Mouse (Mus musculus) midbrain, postnatal 0 days (tissue): ENCODE measurements at regions not wholly inside any gene's neighbourhood (a gene's known extent, or its start where the extent isn't known, plus 50 kb on each side); places are given as distances from the start of the nearest gene placed in this dataset.

Source experiments
- ATAC-seq: fragments of 200-750 bp; cut with Nextera tagmentation; 2 replicates; pipeline ENCODE4 v1.8.0; 2017; ENCODE audit warnings: moderate number of reproducible peaks, mild to moderate bottlenecking, moderate TSS enrichment, moderate library complexity; ENCODE audit not compliant: low FRiP score
- DNase-seq: peaks from one replicate; pipeline ENCODE4 v3.0.0-alpha.2; 2015; ENCODE audit warnings: low spot score
- H3K27ac ChIP-seq: fragments of 300-500 bp; sonication (generic); 2 replicates; pipeline ENCODE4 v1.5.1; 2014; ENCODE audit warnings: low read depth, mild to moderate bottlenecking, low read length, mixed read lengths
- H3K27me3 ChIP-seq: fragments of 300-500 bp; sonication (generic); 2 replicates; pipeline ENCODE4 v1.6.1; 2014; ENCODE audit warnings: low read length, control low read depth, mixed read lengths; ENCODE audit not compliant: insufficient read depth
- H3K36me3 ChIP-seq: fragments of 300-500 bp; sonication (generic); 2 replicates; pipeline ENCODE4 v1.6.1; 2014; ENCODE audit warnings: low read length, control low read depth, mixed read lengths; ENCODE audit not compliant: insufficient read depth
- H3K4me1 ChIP-seq: fragments of 300-500 bp; sonication (generic); 2 replicates; pipeline ENCODE4 v1.6.1; 2014; ENCODE audit warnings: mild to moderate bottlenecking, control low read depth, antibody characterized with exemption, low read length, mixed read lengths; ENCODE audit not compliant: insufficient read depth
- H3K4me2 ChIP-seq: fragments of 300-500 bp; sonication (generic); 2 replicates; pipeline ENCODE4 v1.6.1; 2014; ENCODE audit warnings: low read depth, mild to moderate bottlenecking, low read length, mixed read lengths; ENCODE audit not compliant: poor library complexity, severe bottlenecking
- H3K4me3 ChIP-seq: fragments of 300-500 bp; sonication (generic); 2 replicates; pipeline ENCODE4 v1.5.1; 2014; ENCODE audit warnings: low read depth, mild to moderate bottlenecking, low read length, moderate library complexity
- H3K9ac ChIP-seq: fragments of 300-500 bp; sonication (generic); replicated peaks from 2 replicates; pipeline ENCODE4 v1.6.1; 2014; ENCODE audit warnings: mild to moderate bottlenecking, low read length, moderate library complexity, mixed read lengths; ENCODE audit not compliant: poor library complexity, severe bottlenecking
- H3K9me3 ChIP-seq: fragments of 300-500 bp; sonication (generic); 2 replicates; pipeline ENCODE4 v1.6.1; 2016; ENCODE audit warnings: low read length, control low read depth
- CTCF ChIP-seq: IDR thresholded peaks from 2 replicates; pipeline ENCODE4 v1.5.1; 2016; ENCODE audit warnings: antibody characterized with exemption, mild to moderate bottlenecking
- WGBS: fragments of 180-500 bp; shearing (Covaris S2); extraction: QIAGEN DNeasy Blood & Tissue Kit; methylation state at CpG from one replicate; pipeline ENCODE4 v1.1.7; 2014; 5-methylcytosine and 5-hydroxymethylcytosine counted together

DNA sequence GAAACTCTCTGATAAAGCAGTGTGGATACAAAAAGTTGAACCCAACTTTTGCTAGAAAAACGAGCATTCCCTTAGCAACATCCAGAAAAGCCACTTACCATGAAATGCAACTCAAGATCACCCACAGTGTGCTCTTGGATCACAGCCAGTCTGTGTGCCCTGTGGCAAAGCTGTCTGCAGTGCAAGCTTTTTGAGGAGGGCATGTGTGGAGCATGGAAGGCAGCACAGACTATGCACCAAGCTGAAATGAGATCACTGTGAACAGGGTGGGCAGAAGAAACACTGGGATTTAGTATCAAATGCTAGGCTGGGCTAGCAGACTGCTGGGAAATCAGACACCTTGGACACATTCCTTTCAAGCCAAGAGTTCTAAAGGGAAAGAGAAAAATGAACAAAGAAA is 162.4 kb downstream of the Sim1 start:
- Histone ChIP-seq H3K9ac (no peak overlapping the region), H3K27me3 (no peaks in the 10 kb centered on the region), H3K4me3 (no peak overlapping the region), H3K27ac (no peak overlapping the region), H3K4me1 (no peaks in the 10 kb centered on the region), H3K4me2 (no peak overlapping the region), H3K9me3 (no peaks in the 10 kb centered on the region), H3K36me3 (no peaks in the 10 kb centered on the region)
- ATAC-seq (no peak), DNase-seq (peak; percentile 59)
- TF ChIP-seq CTCF, result no peak
- 42% methylated on average over 1 of the region's 1 CpGs for WGBS

DNA sequence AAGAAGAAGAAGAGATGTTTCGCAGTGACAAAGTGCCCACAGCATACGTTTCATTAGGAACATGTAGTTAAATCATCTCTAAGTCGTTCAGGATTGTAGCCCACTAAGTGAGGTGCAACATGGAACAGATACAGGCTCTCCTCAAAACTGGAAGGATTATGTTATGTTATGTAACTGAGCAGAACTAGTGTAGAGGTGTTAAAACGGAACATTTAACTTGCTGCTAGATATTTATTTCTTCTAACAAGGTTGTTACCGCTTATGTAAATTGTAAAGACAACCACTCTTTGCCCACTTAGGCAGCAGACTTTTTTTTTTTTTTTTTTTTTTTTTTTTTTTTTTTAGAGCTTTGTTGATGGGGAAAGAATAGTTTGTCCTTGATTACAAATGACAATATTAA is 163.8 kb downstream of the Sim1 start:
- H3K9ac ChIP-seq, result no peak overlapping the region
- no peak overlapping the region for H3K4me3 ChIP-seq
- TF ChIP-seq CTCF, result no peak
- H3K36me3 ChIP-seq, result no peaks in the 10 kb centered on the region
- ATAC-seq, result no peak
- 89% methylated on average over 5 of the region's 5 CpGs for WGBS
- no peak overlapping the region for H3K27ac ChIP-seq
- no peaks in the 10 kb centered on the region for H3K27me3 ChIP-seq
- no peaks in the 10 kb centered on the region for H3K4me1 ChIP-seq
- no peaks in the 10 kb centered on the region for H3K9me3 ChIP-seq
- no peak for DNase-seq
- H3K4me2 ChIP-seq, result no peak overlapping the region

DNA sequence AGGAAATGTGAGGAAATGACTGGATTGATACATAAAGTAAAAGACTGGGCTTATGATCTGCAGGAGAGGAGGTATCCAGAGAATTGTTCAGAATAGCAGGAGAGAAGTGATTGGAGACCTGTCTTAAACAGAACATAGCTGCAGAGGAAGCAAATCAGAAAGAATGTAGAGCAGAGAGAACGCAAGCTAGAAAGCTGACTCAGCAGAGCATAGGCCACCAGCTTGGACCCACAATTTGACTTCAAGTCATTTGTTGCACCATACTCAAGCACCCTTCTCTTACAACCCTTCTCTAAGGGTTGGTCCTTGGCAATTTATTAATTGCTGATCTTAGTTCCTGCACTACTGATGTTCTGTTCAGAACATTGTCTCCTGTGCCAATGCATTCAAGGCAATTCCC is 207.0 kb downstream of the Sim1 start:
- 94% methylated on average over 1 of the region's 1 CpGs for WGBS
- Histone ChIP-seq H3K4me2 (no peak overlapping the region), H3K4me3 (no peak overlapping the region), H3K9me3 (no peaks in the 10 kb centered on the region), H3K9ac (no peak overlapping the region), H3K27ac (no peak overlapping the region), H3K27me3 (no peaks in the 10 kb centered on the region), H3K4me1 (no peaks in the 10 kb centered on the region), H3K36me3 (no peaks in the 10 kb centered on the region)
- no peak for TF ChIP-seq CTCF
- ATAC-seq, result no peak
- DNase-seq, result no peak

DNA sequence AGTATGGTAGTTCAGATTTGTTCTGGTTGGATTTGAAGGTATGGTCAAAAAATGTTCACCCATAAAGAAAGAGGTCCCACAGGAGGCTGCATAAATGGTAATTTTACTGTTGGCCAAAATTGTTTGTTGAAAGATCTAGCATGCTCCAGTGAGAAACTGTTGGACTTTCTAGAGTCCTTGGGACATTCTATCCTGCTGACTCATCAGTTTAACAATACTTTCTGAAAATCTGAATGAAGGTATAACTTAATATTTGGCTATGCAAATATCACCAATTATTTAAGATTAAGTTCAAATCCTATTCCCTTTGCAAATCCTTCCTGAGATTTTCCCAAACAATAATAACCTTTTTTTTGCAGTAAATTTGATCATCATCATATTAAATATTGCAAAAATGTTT is 257.3 kb downstream of the Sim1 start:
- no peak for DNase-seq
- no peak overlapping the region for H3K4me3 ChIP-seq
- H3K4me2 ChIP-seq, result no peak overlapping the region
- no peak for ATAC-seq
- H3K9ac ChIP-seq, result no peak overlapping the region
- H3K4me1 ChIP-seq, result no peaks in the 10 kb centered on the region; the same call in 1 of the 2 replicates
- H3K9me3 ChIP-seq, result no peaks in the 10 kb centered on the region
- no peak for TF ChIP-seq CTCF
- H3K27me3 ChIP-seq, result no peaks in the 10 kb centered on the region
- H3K36me3 ChIP-seq, result no peaks in the 10 kb centered on the region
- H3K27ac ChIP-seq, result no peak overlapping the region

DNA sequence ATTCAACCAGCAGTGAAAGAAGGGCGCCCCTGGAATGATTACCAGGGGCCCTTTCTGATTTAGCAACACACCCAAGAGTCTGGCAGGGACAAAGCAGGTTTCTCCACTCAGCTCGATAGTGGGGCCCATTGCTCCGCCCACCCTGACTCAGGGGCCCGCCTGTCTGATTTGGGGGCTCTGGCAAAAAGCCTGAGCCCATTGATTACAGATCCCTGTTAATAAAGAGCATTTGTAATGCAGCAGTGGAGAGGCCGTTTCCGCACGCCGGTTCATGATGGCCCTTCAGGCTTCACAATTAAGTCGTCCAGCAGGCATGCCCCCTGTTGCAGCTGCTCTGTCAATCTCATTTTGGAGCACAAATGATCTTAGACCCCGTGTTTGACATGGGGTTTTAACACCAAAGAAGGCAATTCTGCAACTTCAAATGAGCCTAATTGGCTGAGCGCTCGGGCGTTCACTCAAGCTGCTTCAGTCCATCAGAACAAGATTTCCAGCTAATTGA is 259.0 kb downstream of the Sim1 start:
- Histone ChIP-seq H3K4me1 (no peaks in the 10 kb centered on the region; the same call in 1 of the 2 replicates), H3K9ac (0 out of 2 replicates have a peak overlapping the region, but pooled peaks have one; percentile 2), H3K27me3 (no peaks in the 10 kb centered on the region), H3K27ac (no peak overlapping the region), H3K36me3 (no peaks in the 10 kb centered on the region), H3K9me3 (no peaks in the 10 kb centered on the region), H3K4me3 (peak overlapping the region; percentile 19), H3K4me2 (peak overlapping the region; percentile 47)
- peak; percentile 62 for ATAC-seq
- TF ChIP-seq CTCF, result no peak
- 7% methylated on average over 13 of the region's 13 CpGs for WGBS
- DNase-seq, result peak; percentile 72

DNA sequence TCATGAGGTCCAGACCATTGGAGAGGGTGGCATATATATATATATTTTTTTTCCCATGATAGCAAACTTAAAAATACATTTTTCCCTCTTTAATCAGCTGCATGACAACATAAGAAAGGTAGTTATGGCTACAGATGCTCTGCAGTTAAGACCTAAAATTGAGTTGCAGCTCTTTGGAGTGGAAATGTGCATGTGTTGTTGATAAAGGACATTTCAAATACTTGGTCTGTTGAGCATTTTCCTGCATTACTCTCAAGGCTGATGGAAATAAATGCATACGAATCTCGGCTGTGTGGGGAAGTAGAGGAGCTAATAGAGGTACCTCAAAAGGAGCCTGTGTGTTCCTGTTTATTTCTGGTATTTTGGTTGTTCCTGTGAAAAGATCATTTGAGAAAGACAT is 259.5 kb downstream of the Sim1 start:
- WGBS, result 40% methylated on average over 2 of the region's 2 CpGs
- Histone ChIP-seq H3K27ac (no peak overlapping the region), H3K36me3 (no peaks in the 10 kb centered on the region), H3K9ac (no peak overlapping the region), H3K4me3 (no peak overlapping the region), H3K4me2 (peak overlapping the region; percentile 47), H3K9me3 (no peaks in the 10 kb centered on the region), H3K27me3 (no peaks in the 10 kb centered on the region), H3K4me1 (no peaks in the 10 kb centered on the region; the same call in 1 of the 2 replicates)
- TF ChIP-seq CTCF, result no peak
- ATAC-seq (peak; percentile 18; the same call in 1 of the 2 replicates), DNase-seq (no peak)
